Mouse (Mus musculus) cerebellum, adult 8-10 months (tissue): ENCODE results near the gene Plekhs1.

Experiments used
- DNase-seq: peaks from one replicate; pipeline ENCODE4 v3.0.0; 2022

Gene Plekhs1

GRCm38 (mm10) chr19:56531251-56531650 is 69.8 kb downstream of the Plekhs1 start:
- no peak for DNase-seq

DNA sequence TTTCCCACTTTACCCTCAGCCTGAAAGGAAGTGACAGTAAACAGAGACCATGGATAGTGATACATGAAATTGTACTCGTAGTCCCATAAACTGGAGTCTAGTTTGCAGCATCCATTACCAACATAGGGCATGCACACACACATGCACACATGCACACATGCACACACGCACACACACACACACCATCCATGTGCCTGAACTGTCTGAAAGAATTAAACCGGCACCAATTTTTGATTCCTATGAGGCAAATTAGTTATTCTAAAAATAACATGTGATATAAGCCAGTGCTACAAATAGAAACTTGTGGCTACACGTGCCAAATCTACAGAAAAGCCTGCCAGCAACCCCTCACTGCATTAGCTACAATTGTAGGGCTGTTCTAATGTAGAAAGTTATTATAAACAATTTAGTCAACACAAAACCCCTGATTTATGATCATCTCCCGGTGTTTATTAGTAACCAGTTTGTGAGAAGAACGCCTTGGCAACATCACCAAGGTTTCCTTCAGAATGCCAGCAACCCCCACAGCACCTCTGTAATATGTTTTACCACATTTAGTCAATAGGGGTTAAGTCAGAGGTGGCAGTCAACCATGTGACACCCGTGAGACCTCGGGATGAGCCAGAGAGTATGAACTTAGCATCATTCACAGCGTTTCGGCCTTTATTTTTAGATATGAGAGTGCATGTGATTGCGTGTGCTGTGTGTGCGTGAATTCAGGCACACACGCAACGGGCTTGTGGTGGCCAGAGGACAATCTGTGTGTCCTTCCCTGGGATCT is 72.0 kb downstream of the Plekhs1 start:
- DNase-seq: no peak

- no peak for DNase-seq
These were observed 72.9 kb downstream of the Plekhs1 start for GRCm38 (mm10) chr19:56534337-56534736.

- no peak for DNase-seq
These were observed 73.6 kb downstream of the Plekhs1 start for GRCm38 (mm10) chr19:56535064-56535463.

DNA sequence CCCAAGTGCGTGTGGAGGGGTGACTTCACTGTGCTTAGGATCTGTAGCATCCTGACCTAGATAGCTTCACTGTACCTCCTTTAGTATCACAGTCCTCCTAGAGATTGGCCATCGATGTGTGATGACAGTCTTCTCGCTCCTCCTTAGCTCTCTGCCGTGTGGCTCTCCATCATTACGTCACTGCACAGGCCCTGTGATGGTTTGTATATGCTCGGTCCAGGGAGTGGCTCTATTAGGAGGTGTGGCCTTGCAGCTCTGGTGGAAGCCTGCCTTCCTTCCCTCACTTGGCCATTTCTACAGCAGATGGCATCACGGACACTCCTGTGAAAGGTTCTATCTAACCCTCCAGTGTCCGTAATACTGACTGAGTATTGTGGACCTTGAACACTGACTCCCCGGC is 74.3 kb downstream of the Plekhs1 start:
- DNase-seq: no peak
